Mouse (Mus musculus) brain, adult 2 months (tissue): ENCODE data around the gene Obsl1.
A peak's percentile ranks its signal among the peaks of the same experiment; 100 is the strongest.

Source experiments
- DNase-seq: peaks from one replicate; pipeline ENCODE4 v3.0.0; 2011; ENCODE audit warnings: low read depth, low spot score

Gene Obsl1

DNA sequence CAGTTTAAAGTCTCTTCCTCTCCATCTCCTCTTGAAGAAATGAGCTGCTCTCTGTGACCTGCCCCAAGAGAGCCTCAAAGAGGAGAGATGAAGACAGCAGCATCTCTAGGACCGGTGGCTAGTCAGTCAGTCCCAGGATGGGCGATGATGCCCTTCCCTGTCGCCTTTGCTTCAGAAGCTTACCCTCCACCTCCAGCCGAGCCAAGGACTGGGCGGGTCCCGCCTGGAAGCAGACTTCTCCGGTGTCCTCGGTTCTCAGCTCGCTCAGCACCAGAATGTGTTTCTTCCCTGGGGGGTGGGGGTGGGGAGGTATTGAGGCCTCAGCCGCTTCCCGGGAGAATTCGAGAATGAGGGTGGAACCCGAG is 19.2 kb downstream of the Obsl1 start:
- no peak for DNase-seq

DNA sequence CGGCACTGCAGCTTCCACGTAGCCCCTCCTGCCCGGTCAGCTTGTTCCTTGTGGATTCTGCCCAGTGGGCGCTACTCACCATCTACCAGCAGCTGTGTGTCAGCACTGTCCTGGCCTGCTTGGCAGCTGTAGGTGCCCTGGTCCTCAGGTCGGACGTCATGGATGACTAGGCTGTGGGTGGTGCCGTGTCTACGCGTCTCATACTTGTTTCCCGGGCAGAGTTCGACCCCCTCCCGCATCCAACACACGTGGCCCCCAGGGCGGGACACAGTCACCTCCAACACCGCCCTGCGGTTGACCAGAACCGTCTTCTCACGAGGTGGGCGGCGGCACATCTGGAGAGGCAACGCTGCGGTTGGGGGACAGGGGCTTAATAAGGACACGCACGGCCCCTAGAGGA is 19.7 kb downstream of the Obsl1 start:
- DNase-seq = no peak

DNA sequence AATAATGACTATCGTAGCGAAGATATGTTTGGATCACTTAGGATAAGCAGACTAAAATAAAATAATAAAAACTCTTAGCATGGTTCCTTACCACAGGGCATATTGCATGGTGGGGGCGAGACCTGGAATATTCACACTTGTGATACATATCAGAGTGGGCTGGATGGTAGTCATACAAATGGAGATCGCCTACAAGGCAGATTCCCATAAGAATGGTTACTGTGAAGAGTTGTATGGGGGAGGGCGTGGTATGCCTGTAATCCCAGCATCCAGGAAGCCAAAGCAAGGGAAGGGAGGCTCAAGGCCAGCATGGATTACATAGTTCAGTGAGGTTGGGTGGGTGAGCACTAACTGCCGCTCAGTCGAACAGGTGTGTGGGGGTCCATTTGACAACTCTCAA is 25.5 kb downstream of the Obsl1 start:
- DNase-seq = peak; percentile 72

DNA sequence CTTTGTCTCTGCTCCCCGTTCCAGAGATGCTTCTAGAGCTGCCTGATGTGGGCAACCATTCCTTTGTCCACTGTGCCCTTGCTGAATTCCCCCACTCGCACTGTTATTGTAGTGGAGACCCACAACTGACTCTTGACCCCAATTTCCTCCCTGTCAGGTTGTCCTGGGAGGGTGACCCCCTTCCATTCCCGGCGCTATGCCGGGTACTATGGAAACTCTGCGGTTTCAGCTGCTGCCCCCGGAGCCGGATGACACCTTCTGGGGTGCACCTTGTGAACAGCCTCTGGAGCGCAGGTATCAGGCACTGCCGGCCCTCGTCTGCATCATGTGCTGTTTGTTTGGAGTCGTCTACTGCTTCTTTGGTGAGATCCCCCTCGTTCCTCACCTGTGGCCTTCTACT is 26.2 kb downstream of the Obsl1 start:
- DNase-seq = peak; percentile 24

DNA sequence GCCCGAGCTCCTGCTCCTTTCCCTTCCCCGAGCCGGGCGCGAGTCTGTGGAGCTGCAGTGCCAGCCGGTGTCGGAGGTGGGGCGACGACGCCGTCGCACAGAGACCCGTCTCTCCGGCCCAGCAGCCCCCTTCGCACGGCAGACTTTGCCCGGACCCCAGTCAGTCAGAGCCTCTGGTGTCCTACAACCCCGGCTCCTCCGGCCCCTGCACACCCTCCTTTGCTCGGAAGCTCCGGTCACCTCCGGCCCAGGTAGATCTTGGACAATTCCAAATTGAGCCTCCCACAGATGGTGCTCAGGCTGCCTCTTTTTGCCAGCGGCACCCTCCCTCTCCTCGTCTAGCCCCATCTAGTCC is 26.6 kb downstream of the Obsl1 start:
- DNase-seq = peak; percentile 50

DNA sequence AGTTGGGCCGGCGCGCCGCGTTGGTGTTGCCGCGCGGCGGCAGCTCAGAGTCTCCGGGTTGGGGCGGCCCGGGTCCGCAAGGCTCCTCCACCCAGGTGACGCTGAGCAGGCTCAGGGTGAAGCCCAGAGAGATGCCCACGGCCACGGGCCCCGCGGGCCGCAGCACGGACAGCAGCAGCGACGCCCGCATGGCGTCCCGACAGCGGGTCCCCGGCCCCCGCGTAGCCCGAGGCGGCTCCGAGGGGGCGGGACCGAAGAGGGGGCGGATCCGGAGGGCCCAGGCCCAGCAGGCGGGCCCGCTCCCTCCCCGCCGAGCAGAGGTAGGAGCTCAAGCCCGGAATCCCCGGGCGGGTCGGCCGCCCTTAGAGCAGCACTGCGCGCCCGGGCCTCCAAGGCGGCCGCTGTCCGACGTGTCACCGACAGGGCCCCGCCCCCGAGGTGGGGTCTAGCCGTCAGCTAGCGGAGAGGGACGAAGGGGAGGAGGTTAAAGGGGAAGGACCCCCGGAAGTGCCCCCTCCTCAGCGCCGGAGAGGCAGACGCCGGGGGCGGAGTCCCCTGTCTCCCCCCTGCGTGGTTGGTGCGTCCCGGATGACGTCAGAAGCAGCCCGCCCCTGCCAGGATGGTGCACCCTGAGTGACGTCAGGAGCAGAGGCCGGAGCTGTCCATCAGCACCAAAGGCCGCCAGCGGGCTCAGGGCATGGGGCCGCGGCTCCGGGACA is 27.2 kb downstream of the Obsl1 start, which contains the start of the genes Chpf and Tmem198:
Chpf (minus strand) TSS at position 392 of the 719 bp plus-strand sequence.
Tmem198 (plus strand) TSS at position 617 of the 719 bp plus-strand sequence.
- peak; percentile 98 for DNase-seq

DNA sequence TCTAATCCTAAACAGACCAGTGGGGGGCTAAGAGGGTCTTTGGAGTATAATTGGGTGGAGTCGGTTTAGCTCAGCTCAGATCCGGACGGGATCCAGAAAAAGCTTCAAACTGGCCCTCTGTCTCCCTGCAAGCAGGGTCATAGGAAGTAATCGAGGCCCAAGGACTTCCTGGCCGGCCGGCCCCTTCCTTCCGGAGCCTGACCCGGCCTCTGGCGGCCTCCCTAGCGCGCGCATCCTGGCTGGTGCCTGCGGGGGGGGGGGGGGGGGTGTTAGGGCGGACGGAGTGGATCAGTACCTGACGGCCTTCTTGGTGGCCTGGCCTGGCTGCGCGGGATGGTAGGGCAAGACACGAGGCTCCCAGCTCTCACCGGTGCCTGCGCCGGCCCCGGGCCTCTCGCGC is 27.8 kb downstream of the Obsl1 start:
- peak; percentile 38 for DNase-seq

DNA sequence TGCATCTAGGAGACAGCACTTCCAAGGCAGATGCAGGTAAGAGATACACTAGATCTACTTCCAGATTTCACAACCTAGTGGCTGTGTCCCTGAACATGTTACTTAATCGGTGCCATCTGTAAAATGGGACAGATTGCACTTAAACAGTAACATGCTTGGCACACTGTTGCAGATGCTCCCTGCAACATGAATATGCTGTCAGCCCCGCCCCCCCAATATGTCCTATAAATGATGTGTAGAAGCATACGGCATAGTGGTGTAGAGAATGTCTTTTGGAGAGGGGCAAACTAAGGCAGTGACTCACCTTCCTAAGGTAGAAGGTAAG is 28.3 kb downstream of the Obsl1 start:
- peak; percentile 54 for DNase-seq

DNA sequence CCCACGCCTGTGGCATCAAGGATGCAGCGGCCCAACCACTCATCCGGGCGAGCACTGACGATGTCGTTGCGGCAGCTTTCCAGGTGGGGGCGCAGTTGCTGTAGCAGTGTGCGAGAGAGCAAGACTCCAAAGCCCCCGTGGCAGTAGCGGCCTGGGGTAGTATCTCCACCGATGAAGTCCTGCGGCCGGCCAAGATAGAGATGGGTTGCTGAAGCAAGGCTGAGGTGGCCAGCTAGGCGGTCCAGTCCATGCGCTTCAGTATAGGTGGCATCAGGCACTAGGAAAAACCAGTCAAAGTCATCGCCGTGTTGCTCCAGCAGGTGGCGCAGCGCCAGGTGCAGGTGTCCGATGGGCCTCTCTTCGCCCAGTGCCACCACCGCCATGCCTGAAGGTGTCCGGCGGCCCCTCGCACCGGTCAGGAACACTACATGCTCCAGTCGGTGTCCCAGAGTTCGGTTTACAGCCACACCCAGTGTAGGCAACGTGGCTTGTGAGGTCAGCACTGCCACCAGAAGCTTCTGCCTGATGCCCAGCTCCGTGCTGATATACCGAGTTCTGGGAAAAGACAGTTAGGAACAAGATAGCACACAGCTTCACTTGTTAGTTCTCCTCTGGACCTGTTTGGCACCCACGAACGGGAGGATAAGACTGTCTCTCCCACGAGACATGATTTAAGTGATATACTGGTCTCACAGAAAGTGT is 28.8 kb downstream of the Obsl1 start:
- peak; percentile 90 for DNase-seq

DNA sequence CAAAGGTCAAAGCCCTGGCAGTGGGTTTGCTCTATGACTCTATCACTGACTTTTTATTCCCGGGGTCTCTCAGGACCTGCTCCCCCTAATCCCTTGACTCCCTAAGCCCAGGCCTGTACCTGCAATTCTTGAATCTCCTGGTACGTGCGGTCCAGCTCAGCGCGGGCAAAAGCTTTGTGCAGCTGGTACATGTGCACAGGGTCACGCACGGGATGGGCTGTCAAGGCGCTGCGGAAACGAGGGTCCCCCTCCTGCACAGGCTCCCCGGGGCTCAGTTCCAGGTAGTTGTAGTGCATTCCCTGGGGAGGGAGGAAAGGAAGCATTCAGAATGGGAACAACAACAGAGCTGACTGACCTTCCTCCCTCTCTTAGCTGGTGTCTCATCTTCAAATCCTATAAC is 29.8 kb downstream of the Obsl1 start:
- no peak for DNase-seq

DNA sequence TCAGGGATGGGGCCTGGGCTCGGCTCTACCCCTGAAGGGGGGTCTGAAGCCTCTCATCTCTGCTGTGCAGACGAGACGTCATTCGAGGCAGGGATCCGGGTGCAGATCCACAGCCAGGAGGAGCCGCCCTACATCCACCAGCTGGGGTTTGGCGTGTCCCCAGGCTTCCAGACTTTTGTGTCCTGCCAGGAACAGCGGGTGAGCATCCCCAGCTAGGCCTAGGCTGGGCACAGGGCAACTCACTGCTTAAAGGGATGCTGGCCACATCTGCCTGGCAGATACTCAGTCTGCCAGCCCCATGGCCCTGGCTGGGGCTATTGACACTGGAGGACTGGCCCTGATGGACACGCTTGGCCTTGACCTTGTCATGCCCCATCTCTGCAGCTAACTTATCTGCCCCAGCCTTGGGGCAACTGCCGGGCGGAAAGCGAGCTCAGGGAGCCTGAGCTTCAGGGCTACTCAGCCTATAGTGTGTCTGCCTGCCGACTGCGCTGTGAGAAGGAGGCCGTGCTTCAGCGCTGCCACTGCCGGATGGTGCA is 36.9 kb downstream of the Obsl1 start:
- DNase-seq = no peak

DNA sequence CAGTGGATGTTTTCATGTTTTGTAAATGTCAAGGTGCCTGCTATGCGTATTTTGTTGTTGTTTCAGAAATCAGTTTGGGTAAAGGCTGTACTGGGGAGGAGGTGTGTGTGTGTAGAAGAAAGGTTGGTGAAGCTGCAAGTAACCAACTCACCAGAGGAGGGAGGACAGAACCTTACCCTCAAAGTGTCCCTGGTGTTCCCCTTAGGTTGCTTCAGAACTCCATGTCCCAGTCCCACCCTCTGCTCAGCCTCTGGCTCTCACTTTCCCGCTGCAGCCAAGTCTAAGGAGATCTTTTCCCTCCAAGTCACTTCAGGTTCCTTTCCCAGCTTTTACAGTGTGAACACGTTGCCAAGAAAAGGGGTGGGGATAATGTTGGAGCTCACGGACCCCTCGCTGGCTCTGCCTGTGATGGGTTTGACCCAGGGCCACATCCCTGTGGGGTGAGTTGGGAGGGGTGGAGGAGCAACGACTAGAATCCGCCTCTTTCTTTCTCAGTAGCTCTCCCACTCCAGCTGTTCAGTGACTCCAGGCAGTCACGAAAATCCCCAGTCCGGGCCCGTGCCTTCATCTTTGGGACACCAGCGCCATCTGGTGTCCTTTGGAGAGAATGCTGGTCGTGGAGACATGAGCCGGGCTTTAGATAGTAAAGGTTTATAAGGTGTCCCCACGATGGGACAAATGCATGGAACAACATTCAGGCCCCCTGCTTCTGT is 38.9 kb downstream of the Obsl1 start:
- peak; percentile 85 for DNase-seq

DNA sequence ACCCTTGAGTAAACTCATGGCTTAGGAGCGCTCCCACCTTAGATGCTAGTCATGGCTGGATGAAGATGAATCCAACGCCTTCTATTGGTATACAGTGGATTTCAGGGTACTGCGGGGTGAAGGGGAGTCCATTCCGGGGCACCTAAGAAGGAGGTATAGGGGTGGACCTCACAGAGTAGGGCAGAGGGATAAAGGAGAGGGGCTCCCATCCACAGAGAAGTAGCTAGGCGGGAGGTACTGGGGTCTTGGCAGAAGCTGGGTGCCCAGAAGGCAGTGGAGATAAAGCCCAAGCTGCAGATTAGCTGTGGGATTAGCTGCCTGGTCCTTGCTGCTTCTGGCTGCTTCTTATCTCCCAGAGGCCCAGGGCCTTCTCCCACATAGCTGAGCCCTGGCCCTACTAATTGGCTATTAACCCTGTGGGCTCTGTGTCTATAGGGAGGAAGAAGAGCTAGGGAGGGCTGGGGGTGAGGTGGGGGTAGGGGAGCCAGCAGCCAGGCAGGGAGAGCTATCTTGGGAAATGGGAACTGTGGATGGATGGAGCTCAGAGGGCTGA is 42.5 kb downstream of the Obsl1 start:
- DNase-seq = no peak

DNA sequence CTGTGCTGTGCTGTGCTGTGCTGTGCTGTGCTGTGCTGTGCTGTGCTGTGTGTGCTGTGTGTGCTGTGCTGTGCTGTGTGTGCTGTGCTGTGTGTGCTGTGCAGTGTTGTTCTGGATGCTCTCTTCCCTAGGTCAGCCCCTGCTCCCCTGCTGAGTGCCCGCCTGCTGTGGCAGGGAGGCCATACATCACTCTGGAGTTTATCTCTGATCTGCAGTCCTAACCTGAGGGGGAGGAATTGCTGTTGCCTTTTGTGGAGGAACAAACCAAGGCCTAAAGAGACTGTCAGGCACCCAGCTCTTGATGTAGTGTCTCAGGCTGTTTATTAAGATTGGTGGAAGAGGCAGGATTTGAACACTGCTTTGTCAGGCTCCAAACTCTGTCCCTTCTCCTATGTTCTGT is 43.6 kb downstream of the Obsl1 start:
- no peak for DNase-seq

DNA sequence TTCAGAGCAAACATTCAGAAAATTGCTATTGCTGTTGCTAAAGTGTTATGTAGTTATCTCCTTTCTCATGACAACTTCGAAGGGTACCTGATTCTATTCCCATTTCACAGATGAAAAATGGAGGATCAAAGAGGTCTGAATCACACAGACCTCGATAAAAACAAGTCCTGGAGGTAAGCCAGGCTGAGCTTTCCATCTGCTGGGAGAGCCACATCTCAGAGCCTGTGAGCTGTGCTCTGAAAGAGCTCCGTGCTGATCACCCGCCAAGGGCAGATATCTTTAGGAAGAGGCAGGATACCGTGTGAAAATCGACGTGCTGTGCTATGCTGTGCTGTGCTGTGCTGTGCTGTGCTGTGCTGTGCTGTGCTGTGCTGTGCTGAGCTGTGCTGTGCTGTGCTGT is 46.0 kb downstream of the Obsl1 start:
- peak; percentile 66 for DNase-seq

DNA sequence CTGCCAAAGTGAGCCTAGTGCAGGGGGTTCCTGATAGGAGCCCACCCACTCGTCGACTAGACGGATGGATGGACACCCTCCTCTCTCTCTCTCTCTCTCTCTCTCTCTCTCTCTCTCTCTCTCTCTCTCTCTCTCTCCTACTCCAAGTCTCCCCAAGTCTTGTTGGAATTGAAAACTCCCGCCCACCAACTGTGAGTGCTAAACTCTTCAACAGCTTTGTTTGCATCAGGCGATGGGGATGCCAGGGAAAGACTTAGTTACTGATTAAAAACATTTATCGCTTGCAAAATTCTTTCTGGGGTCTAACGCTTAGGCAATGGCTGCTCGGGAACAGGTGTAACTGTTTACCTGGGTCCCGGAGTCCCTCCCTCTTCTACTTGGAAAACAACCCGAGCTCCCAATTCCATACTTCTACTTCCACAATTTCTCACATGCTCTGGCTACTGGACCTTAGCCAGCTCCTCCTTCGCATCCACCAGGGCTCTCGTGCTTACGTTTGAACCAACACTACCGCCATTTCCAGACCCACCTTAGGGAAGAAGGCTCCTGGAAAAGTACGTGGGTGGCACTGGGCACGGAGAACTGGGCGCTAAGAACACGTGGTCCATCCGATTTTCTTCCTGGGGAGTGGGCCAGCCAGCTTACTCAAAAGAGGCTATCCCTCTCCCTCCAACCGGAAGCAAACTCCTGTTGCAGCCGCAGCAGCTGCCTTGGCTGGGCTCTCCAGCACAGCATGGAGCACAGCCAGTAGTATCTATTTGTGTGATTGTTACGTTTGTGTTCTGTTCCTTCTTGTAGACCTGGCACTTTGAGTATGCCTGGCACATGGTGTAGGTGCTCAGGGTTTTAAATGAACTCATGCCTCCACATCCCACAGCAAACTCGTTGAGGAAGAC is 47.2 kb downstream of the Obsl1 start:
- DNase-seq = peak; percentile 87

DNA sequence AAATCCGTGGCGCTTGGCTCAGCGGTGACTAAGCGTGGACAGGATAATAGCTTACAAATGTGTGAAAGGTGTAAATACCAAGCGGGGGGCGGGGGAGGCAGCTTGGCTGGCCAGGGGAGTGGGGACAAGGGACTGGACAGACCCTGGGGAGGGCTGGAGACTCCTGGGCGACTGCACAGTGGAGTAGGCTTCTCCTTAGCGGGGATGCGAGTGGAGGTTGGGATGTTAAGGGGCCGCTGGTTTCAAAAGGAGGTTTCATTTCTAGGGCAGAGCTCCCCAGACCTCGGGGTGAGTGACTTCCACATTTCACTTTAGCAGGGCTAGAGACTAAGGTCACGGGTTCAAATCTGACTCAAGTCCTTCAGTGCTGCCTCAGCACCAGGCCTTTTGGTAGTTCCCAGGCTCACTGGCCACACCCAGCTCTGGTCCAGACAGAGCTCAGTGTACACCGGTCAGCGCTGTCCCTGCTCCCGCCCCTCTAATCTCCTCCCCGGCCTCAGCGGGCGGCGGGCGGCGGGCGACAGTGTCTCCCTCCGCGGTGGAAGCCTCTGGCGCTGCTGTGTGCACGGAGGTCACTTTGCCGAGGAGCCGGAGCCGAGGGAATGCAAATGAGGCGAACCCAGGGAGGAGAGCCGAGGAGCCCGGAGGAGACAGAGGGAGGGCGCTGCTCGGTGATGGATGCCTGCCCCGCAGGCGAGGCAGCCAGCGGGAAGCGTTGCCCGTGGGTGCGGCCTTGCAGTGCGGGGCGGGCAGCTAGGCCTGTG is 48.0 kb downstream of the Obsl1 start:
- peak; percentile 65 for DNase-seq

DNA sequence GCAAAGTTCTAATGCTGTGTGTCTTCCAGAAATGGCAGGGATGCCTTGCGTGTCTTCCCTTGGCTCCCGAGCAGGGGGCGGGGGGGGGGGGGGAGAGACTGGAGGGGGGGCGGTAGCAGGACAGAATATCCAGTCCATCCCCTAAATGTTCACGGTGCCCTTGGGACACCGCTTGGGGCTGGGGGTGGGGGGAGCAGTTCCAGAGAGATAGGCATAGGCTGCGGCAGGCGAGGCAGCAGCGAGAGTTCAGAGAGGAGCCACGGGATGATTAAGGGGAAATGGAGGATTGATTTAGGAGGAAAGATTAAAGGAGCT is 48.6 kb downstream of the Obsl1 start:
- peak; percentile 57 for DNase-seq

DNA sequence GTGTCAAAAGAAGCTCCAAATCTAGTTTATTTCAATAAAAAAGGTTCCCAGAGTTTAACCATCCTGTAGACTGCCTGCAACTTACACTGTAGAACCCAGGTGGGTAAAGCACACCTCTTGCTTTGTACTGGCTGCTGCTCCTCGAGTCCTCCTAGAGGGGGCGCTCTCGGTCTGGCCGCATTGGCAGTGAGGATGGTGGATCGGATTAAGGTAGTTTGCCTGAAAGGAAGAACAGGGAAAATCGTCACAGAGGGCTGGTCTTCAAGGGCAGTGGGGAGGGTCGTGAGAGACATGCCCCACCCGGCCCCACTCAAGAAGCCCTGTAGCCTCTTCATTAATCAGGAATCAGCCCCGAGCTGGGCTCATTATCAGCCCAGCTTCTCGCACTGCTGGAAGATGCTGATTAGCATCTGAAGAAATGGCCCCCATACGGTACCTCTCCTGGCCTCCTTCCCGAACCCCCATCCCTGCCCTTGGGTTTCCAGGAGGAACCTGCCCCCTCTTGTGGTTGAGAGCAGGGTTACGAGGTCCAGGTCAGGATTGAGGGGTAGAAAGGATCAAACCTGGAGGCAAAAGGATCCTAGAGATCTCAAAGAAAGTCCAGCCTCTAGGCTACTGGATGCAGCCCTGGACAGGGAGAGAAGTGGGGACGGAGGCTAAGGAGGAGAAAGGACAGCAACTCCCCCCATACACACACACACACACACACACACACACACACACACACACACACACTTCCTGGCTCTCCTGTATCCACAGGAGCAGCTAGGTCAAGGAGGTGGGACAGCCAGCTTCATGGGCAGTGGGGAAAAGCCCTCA is 49.3 kb downstream of the Obsl1 start:
- peak; percentile 30 for DNase-seq

DNA sequence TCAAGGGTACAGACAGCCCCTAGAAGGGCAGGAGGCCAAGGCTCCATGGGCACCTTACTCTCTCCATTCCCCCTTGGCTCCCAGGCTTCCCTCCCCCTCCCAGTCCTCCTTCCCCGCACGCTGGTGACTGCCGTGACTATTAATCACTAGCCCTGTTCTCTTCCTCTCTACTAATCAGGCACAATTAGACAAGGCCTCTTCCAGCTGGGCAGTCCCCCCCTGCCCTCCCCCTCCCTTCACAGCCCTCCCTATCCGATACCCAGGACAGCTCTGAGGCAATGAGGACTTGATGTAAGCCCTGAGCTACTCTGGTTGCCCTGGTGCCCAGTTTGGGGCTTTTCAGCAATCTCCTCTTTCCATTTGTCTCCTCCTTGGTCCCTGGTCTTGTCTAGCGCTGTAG is 50.3 kb downstream of the Obsl1 start:
- DNase-seq = no peak
